Mouse (Mus musculus): ENCODE data around the gene Xylt2. TPM values are rescaled to one million over a fixed set of nuclear protein-coding genes. Genes with fewer than 3 reads are reported as not detected.

Xylt2 gene
- polyA plus RNA-seq, 1 experiment from 2014 or later, result 15.1 TPM

- Histone ChIP-seq H3K27ac (replicated peaks) (peak overlapping the region; percentile 65), H3K4me2 (peak overlapping the region; percentile 83), H3K9me3 (no peaks in the 10 kb centered on the region), H3K4me1 (replicated peaks) (peaks cover 15% of the 10 kb centered on the region), H3K36me3 (peaks cover 29% of the 10 kb centered on the region), H3K4me3 (peak overlapping the region; percentile 88), H3K27me3 (no peaks in the 10 kb centered on the region), H3K9ac (peak overlapping the region; percentile 88)
- WGBS, result under 1% methylated on average over 28 of the region's 28 CpGs
- no peak; the same call in none of the 2 replicates for ATAC-seq (ENCODE audit: low FRiP score, low read depth)
Observed at GRCm38 (mm10) chr11:94629884-94630198, 47.5 kb downstream of the Xylt2 start.

- peak; percentile 99 for ATAC-seq (ENCODE audit: low FRiP score, low read depth)
- Histone ChIP-seq H3K9me3 (no peaks in the 10 kb centered on the region), H3K36me3 (peaks cover 24% of the 10 kb centered on the region), H3K4me2 (peak within 1 kb of the TSS; percentile 83), H3K9ac (peak within 1 kb of the TSS; percentile 88), H3K4me1 (replicated peaks) (peaks cover 15% of the 10 kb centered on the region), H3K27ac (replicated peaks) (peak within 1 kb of the TSS; percentile 65), H3K4me3 (peak within 1 kb of the TSS; percentile 88), H3K27me3 (no peaks in the 10 kb centered on the region)
- 9% methylated on average over 32 of the region's 41 CpGs for WGBS
Observed at GRCm38 (mm10) chr11:94629199-94629883, 48.0 kb downstream of the Xylt2 start, which contains the start of gene Lrrc59. Gene Lrrc59, plus strand, starts transcription at chr11:94629767.

- no peaks in the 10 kb centered on the region for H3K27me3 ChIP-seq
- H3K4me1 ChIP-seq (replicated peaks), result no peaks in the 10 kb centered on the region
- no peak overlapping the region for H3K4me2 ChIP-seq
- H3K27ac ChIP-seq (replicated peaks), result no peak overlapping the region
- no peak overlapping the region for H3K4me3 ChIP-seq
- H3K9ac ChIP-seq, result no peak overlapping the region
- no peaks in the 10 kb centered on the region for H3K9me3 ChIP-seq
- no peaks in the 10 kb centered on the region for H3K36me3 ChIP-seq
- no peak for ATAC-seq (ENCODE audit: low FRiP score, low read depth)
- 82% methylated on average over 2 of the region's 2 CpGs for WGBS
Observed at GRCm38 (mm10) chr11:94622162-94622561, 55.2 kb downstream of the Xylt2 start.

GRCm38 (mm10) chr11:94621458-94621852, 55.9 kb downstream of the Xylt2 start:
- H3K27ac ChIP-seq (replicated peaks), result no peak overlapping the region
- no peak for ATAC-seq (ENCODE audit: low FRiP score, low read depth)
- H3K27me3 ChIP-seq, result no peaks in the 10 kb centered on the region
- H3K4me1 ChIP-seq (replicated peaks), result no peaks in the 10 kb centered on the region
- no peaks in the 10 kb centered on the region for H3K36me3 ChIP-seq
- no peak overlapping the region for H3K4me2 ChIP-seq
- H3K4me3 ChIP-seq, result no peak overlapping the region
- H3K9me3 ChIP-seq, result no peaks in the 10 kb centered on the region
- no peak overlapping the region for H3K9ac ChIP-seq

GRCm38 (mm10) chr11:94620766-94621457, 56.4 kb downstream of the Xylt2 start:
- H3K4me3 ChIP-seq, result no peak overlapping the region
- H3K36me3 ChIP-seq, result no peaks in the 10 kb centered on the region
- ATAC-seq (ENCODE audit: low FRiP score, low read depth), result no peak
- WGBS, result 47% methylated on average over 6 of the region's 6 CpGs
- H3K27ac ChIP-seq (replicated peaks), result no peak overlapping the region
- H3K9me3 ChIP-seq, result no peaks in the 10 kb centered on the region
- no peak overlapping the region for H3K9ac ChIP-seq
- no peaks in the 10 kb centered on the region for H3K27me3 ChIP-seq
- no peak overlapping the region for H3K4me2 ChIP-seq
- H3K4me1 ChIP-seq (replicated peaks), result no peaks in the 10 kb centered on the region

- Histone ChIP-seq H3K27me3 (no peaks in the 10 kb centered on the region), H3K27ac (replicated peaks) (no peak overlapping the region), H3K9ac (no peak overlapping the region), H3K36me3 (no peaks in the 10 kb centered on the region), H3K4me1 (replicated peaks) (no peaks in the 10 kb centered on the region), H3K4me3 (no peak overlapping the region), H3K4me2 (no peak overlapping the region), H3K9me3 (no peaks in the 10 kb centered on the region)
- ATAC-seq (ENCODE audit: low FRiP score, low read depth), result no peak
- 94% methylated on average over 2 of the region's 2 CpGs for WGBS
Observed at GRCm38 (mm10) chr11:94617646-94618045, 59.7 kb downstream of the Xylt2 start.

- no peak overlapping the region for H3K4me3 ChIP-seq
- no peaks in the 10 kb centered on the region for H3K9me3 ChIP-seq
- no peak overlapping the region for H3K9ac ChIP-seq
- no peak overlapping the region for H3K4me2 ChIP-seq
- no peaks in the 10 kb centered on the region for H3K36me3 ChIP-seq
- H3K4me1 ChIP-seq (replicated peaks), result no peaks in the 10 kb centered on the region
- H3K27ac ChIP-seq (replicated peaks), result no peak overlapping the region
- 32% methylated on average over 4 of the region's 4 CpGs for WGBS
- H3K27me3 ChIP-seq, result no peaks in the 10 kb centered on the region
- no peak for ATAC-seq (ENCODE audit: low FRiP score, low read depth)
Observed at GRCm38 (mm10) chr11:94615494-94615893, 61.8 kb downstream of the Xylt2 start.

- 64% methylated on average over 4 of the region's 4 CpGs for WGBS
- H3K9me3 ChIP-seq, result no peaks in the 10 kb centered on the region
- H3K36me3 ChIP-seq, result no peaks in the 10 kb centered on the region
- ATAC-seq (ENCODE audit: low FRiP score, low read depth), result no peak
- no peak overlapping the region for H3K4me3 ChIP-seq
- H3K4me2 ChIP-seq, result no peak overlapping the region
- H3K27ac ChIP-seq (replicated peaks), result no peak overlapping the region
- no peak overlapping the region for H3K9ac ChIP-seq
- no peaks in the 10 kb centered on the region for H3K4me1 ChIP-seq (replicated peaks)
- H3K27me3 ChIP-seq, result no peaks in the 10 kb centered on the region
Observed at GRCm38 (mm10) chr11:94614603-94615002, 62.7 kb downstream of the Xylt2 start.

Other genes starting within 250 kb of the Xylt2 start
- gene Cacna1g, start 203.3 kb downstream of the Xylt2 start, polyA plus RNA-seq (2015; fragmentation: Nextera tagmentation; extraction: Ambion mirVana), result 15.0 and 18.8 TPM in 2 replicates
- 0.29 and 0.84 TPM in 2 replicates for gene Spata20, start 191.3 kb downstream of the Xylt2 start, polyA plus RNA-seq (2015; fragmentation: Nextera tagmentation; extraction: Ambion mirVana)
- 1.0 and 2.5 TPM in 2 replicates for gene Epn3, start 177.5 kb downstream of the Xylt2 start, polyA plus RNA-seq (2015; fragmentation: Nextera tagmentation; extraction: Ambion mirVana)
- gene Mycbpap, start 155.8 kb downstream of the Xylt2 start, polyA plus RNA-seq (2015; fragmentation: Nextera tagmentation; extraction: Ambion mirVana), result 3.8 and 4.8 TPM in 2 replicates
- 8.6 and 9.3 TPM in 2 replicates for gene Rsad1, start 128.3 kb downstream of the Xylt2 start, polyA plus RNA-seq (2015; fragmentation: Nextera tagmentation; extraction: Ambion mirVana)
- 0.34 and 0.54 TPM in 2 replicates for gene Chad, start 112.5 kb downstream of the Xylt2 start, polyA plus RNA-seq (2015; fragmentation: Nextera tagmentation; extraction: Ambion mirVana)
- 2.0 and 2.2 TPM in 2 replicates for gene Acsf2, start 75.6 kb downstream of the Xylt2 start, polyA plus RNA-seq (2015; fragmentation: Nextera tagmentation; extraction: Ambion mirVana)
- 160 and 164 TPM in 2 replicates for gene Lrrc59, start 47.7 kb downstream of the Xylt2 start, polyA plus RNA-seq (2015; fragmentation: Nextera tagmentation; extraction: Ambion mirVana)
- gene Mrpl27, start 23.7 kb downstream of the Xylt2 start, polyA plus RNA-seq (2015; fragmentation: Nextera tagmentation; extraction: Ambion mirVana), result 139 and 155 TPM in 2 replicates
- 4.0 and 5.8 TPM in 2 replicates for gene Eme1, start 23.6 kb downstream of the Xylt2 start, polyA plus RNA-seq (2015; fragmentation: Nextera tagmentation; extraction: Ambion mirVana)
- gene Gm11541, start 27.0 kb upstream of the Xylt2 start, polyA plus RNA-seq (2015; fragmentation: Nextera tagmentation; extraction: Ambion mirVana), result 0.17 and 0.30 TPM in 2 replicates
- 0.13 TPM in 1 of 2 replicates, not detected in the other for gene Cdc34b, start 64.3 kb upstream of the Xylt2 start, polyA plus RNA-seq (2015; fragmentation: Nextera tagmentation; extraction: Ambion mirVana)
- gene Tmem92, start 105.2 kb upstream of the Xylt2 start, polyA plus RNA-seq (2015; fragmentation: Nextera tagmentation; extraction: Ambion mirVana), result not detected in 2 replicates

All from hindbrain, embryonic 15.5 days (tissue).